Mouse (Mus musculus) layer of hippocampus, adult 18-20 months (tissue): ENCODE results near the gene Cpt1c. TPM values are rescaled to one million over a fixed set of nuclear protein-coding genes. Genes with fewer than 3 reads are reported as not detected.
A peak's percentile ranks its signal among the peaks of the same experiment; 100 is the strongest.
"Not testable (repeated sequence)": the region's sequence is repeated elsewhere in the genome, so short reads cannot be mapped to it uniquely, and the experiment has no call there.

ENCODE experiments used
- DNase-seq, 2 experiments: peaks; one replicate each; pipeline ENCODE4 v3.0.0; 2022; ENCODE audit warnings: low spot score in 2 of 2
- long read RNA-seq: library from polyadenylated mRNA; stranded (forward); transcript quantifications from one replicate; pipeline ENCODE4 v2.0.0, GENCODE M21; 2021
- total RNA-seq, 2 experiments: library from RNA; stranded (reverse); gene quantifications; 2 replicates each; pipeline ENCODE4 v1.2.3; 2021

Cpt1c gene
- total RNA-seq, result 100 to 1,000 TPM; 129 to 136 TPM
- long read RNA-seq, transcript Cpt1c-201 (19 exons, 2,793 nt), result major isoform, 190 of 333 reads
- long read RNA-seq, transcript Cpt1c-206 (19 exons, 2,716 nt), result minor isoform, 9 of 333 reads
- long read RNA-seq, partial matches to known transcripts, result 45 of 333 reads
- long read RNA-seq, other reads (novel, unspliced or antisense), result 89 of 333 reads

- peak; percentile 83 to 94 for DNase-seq
Measured at GRCm38 (mm10) chr7:44974383-44975116, at the start of gene Cpt1c. Gene Cpt1c, minus strand, starts transcription at chr7:44974851.

GRCm38 (mm10) chr7:45023711-45024110 lies 49.1 kb upstream of the Cpt1c start:
- DNase-seq, result not testable (repeated sequence)

GRCm38 (mm10) chr7:45020225-45020624 lies 45.6 kb upstream of the Cpt1c start:
- DNase-seq, result no peak

- DNase-seq, result no peak
Measured at GRCm38 (mm10) chr7:45019031-45019571, 44.5 kb upstream of the Cpt1c start.

- DNase-seq, result peak; percentile 84 to 89
Measured at GRCm38 (mm10) chr7:45017242-45018061, 42.8 kb upstream of the Cpt1c start, which contains the start of gene Rras. Gene Rras, plus strand, starts transcription at chr7:45017961.

GRCm38 (mm10) chr7:45016761-45017160 lies 42.1 kb upstream of the Cpt1c start:
- DNase-seq, result no peak

- DNase-seq, result peak; percentile 100
Measured at GRCm38 (mm10) chr7:45015957-45016612, 41.4 kb upstream of the Cpt1c start, which contains the start of gene Scaf1. Gene Scaf1, minus strand, starts transcription at chr7:45016363.

- peak in 1 of 2 experiments; percentile 39 for DNase-seq
Measured at GRCm38 (mm10) chr7:45015344-45015956, 40.8 kb upstream of the Cpt1c start.

- DNase-seq, result no peak
Measured at GRCm38 (mm10) chr7:45014096-45014451, 39.4 kb upstream of the Cpt1c start.

- no peak for DNase-seq
Measured at GRCm38 (mm10) chr7:45013366-45014095, 38.9 kb upstream of the Cpt1c start.

GRCm38 (mm10) chr7:45012824-45013223 lies 38.2 kb upstream of the Cpt1c start:
- DNase-seq, result no peak

- no peak for DNase-seq
Measured at GRCm38 (mm10) chr7:45012011-45012410, 37.4 kb upstream of the Cpt1c start.

- no peak for DNase-seq
Measured at GRCm38 (mm10) chr7:45008411-45008810, 33.8 kb upstream of the Cpt1c start.

GRCm38 (mm10) chr7:45007846-45008245 lies 33.2 kb upstream of the Cpt1c start:
- no peak for DNase-seq

GRCm38 (mm10) chr7:45007141-45007540 lies 32.5 kb upstream of the Cpt1c start:
- no peak for DNase-seq

- DNase-seq, result no peak
Measured at GRCm38 (mm10) chr7:45006503-45006902, 31.9 kb upstream of the Cpt1c start.

- no peak for DNase-seq
Measured at GRCm38 (mm10) chr7:45005321-45005992, 30.8 kb upstream of the Cpt1c start.

- no peak for DNase-seq
Measured at GRCm38 (mm10) chr7:45004546-45004945, 29.9 kb upstream of the Cpt1c start.

- no peak for DNase-seq
Measured at GRCm38 (mm10) chr7:45002440-45002839, 27.8 kb upstream of the Cpt1c start.
